Mouse (Mus musculus): ENCODE results near the gene Plekhh1. TPM values are rescaled to one million over a fixed set of nuclear protein-coding genes. Genes with fewer than 3 reads are reported as not detected.

Gene Plekhh1
- polyA plus RNA-seq, 1 experiment from 2014 or later, result 7.0 TPM

Other genes starting within 250 kb of the Plekhh1 start
- 58.9 and 61.1 TPM in 2 replicates for gene Atp6v1d, start 167.5 kb upstream of the Plekhh1 start, polyA plus RNA-seq (2015; fragmentation: Nextera tagmentation; extraction: Ambion mirVana)
- 208 and 223 TPM in 2 replicates for gene Eif2s1, start 167.3 kb upstream of the Plekhh1 start, polyA plus RNA-seq (2015; fragmentation: Nextera tagmentation; extraction: Ambion mirVana)
- 4.4 and 4.6 TPM in 2 replicates for gene Plek2, start 122.2 kb upstream of the Plekhh1 start, polyA plus RNA-seq (2015; fragmentation: Nextera tagmentation; extraction: Ambion mirVana)
- gene Tmem229b, start 21.5 kb upstream of the Plekhh1 start, polyA plus RNA-seq (2015; fragmentation: Nextera tagmentation; extraction: Ambion mirVana), result 4.2 and 4.5 TPM in 2 replicates
- 31.7 and 36.2 TPM in 2 replicates for gene Pigh, start 60.5 kb downstream of the Plekhh1 start, polyA plus RNA-seq (2015; fragmentation: Nextera tagmentation; extraction: Ambion mirVana)
- 13.2 and 14.6 TPM in 2 replicates for gene Arg2, start 101.6 kb downstream of the Plekhh1 start, polyA plus RNA-seq (2015; fragmentation: Nextera tagmentation; extraction: Ambion mirVana)
- 97.7 and 101 TPM in 2 replicates for gene Vti1b, start 143.5 kb downstream of the Plekhh1 start, polyA plus RNA-seq (2015; fragmentation: Nextera tagmentation; extraction: Ambion mirVana)
- gene Rdh11, start 163.1 kb downstream of the Plekhh1 start, polyA plus RNA-seq (2015; fragmentation: Nextera tagmentation; extraction: Ambion mirVana), result 25.9 and 26.8 TPM in 2 replicates
- 2.4 and 3.1 TPM in 2 replicates for gene Rdh12, start 179.8 kb downstream of the Plekhh1 start, polyA plus RNA-seq (2015; fragmentation: Nextera tagmentation; extraction: Ambion mirVana)

Measured in kidney, embryonic 15.5 days (tissue).